Mouse (Mus musculus): ENCODE measurements around the gene Hpd. TPM values are rescaled to one million over a fixed set of nuclear protein-coding genes. Genes with fewer than 3 reads are reported as not detected.
"Not testable (repeated sequence)": the region's sequence is repeated elsewhere in the genome, so short reads cannot be mapped to it uniquely, and the experiment has no call there.

Gene Hpd
- not detected in 2 replicates for polyA plus RNA-seq (2015; fragmentation: Nextera tagmentation; extraction: Ambion mirVana)

- Histone ChIP-seq H3K27me3 (0 out of 2 replicates have a peak, but pooled peaks cover 3% of the 10 kb centered on the region), H3K4me1 (no peaks in the 10 kb centered on the region), H3K4me2 (no peak within 1 kb of the TSS), H3K9me3 (no peaks in the 10 kb centered on the region), H3K36me3 (no peaks in the 10 kb centered on the region), H3K27ac (no peak within 1 kb of the TSS), H3K4me3 (no peak within 1 kb of the TSS), H3K9ac (no peak within 1 kb of the TSS)
- 77% methylated on average over 10 of the region's 10 CpGs for WGBS
- no peak for ATAC-seq (ENCODE audit: insufficient number of reproducible peaks, low FRiP score, low TSS enrichment, low read depth)
Measured at GRCm38 (mm10) chr5:123182651-123183050, at the start of gene Hpd. Hpd (minus strand) TSS chr5:123182727.

GRCm38 (mm10) chr5:123232180-123232579 lies 49.7 kb upstream of the Hpd start:
- 92% methylated on average over 2 of the region's 2 CpGs for WGBS
- Histone ChIP-seq H3K4me1 (peaks cover 9% of the 10 kb centered on the region), H3K36me3 (peaks cover 25% of the 10 kb centered on the region), H3K9me3 (no peaks in the 10 kb centered on the region), H3K4me2 (no peak overlapping the region), H3K27me3 (no peaks in the 10 kb centered on the region), H3K27ac (no peak overlapping the region), H3K4me3 (no peak overlapping the region), H3K9ac (no peak overlapping the region)
- no peak for ATAC-seq (ENCODE audit: insufficient number of reproducible peaks, low FRiP score, low TSS enrichment, low read depth)

- 92% methylated on average over 6 of the region's 6 CpGs for WGBS
- Histone ChIP-seq H3K27me3 (no peaks in the 10 kb centered on the region), H3K9ac (no peak overlapping the region), H3K27ac (no peak overlapping the region), H3K4me1 (peaks cover 6% of the 10 kb centered on the region), H3K4me2 (peak overlapping the region; percentile 71; the same call in 1 of the 2 replicates), H3K36me3 (peaks cover 5% of the 10 kb centered on the region; the same call in 1 of the 2 replicates), H3K4me3 (peak overlapping the region; percentile 86; the same call in 1 of the 2 replicates), H3K9me3 (no peaks in the 10 kb centered on the region)
- ATAC-seq (ENCODE audit: insufficient number of reproducible peaks, low FRiP score, low TSS enrichment, low read depth) = no peak
Measured at GRCm38 (mm10) chr5:123229296-123229695, 46.8 kb upstream of the Hpd start.

- Histone ChIP-seq H3K36me3 (peaks cover 5% of the 10 kb centered on the region; the same call in 1 of the 2 replicates), H3K9me3 (no peaks in the 10 kb centered on the region), H3K9ac (peak overlapping the region; percentile 85), H3K4me2 (peak overlapping the region; percentile 71), H3K27ac (no peak overlapping the region), H3K4me3 (peak overlapping the region; percentile 86), H3K27me3 (no peaks in the 10 kb centered on the region), H3K4me1 (peaks cover 6% of the 10 kb centered on the region)
- WGBS = 6% methylated on average over 15 of the region's 15 CpGs
- no peak for ATAC-seq (ENCODE audit: insufficient number of reproducible peaks, low FRiP score, low TSS enrichment, low read depth)
Measured at GRCm38 (mm10) chr5:123228524-123228922, 46.0 kb upstream of the Hpd start.

GRCm38 (mm10) chr5:123227762-123228523 lies 45.4 kb upstream of the Hpd start:
- Histone ChIP-seq H3K27ac (no peak overlapping the region; the same call in 1 of the 2 replicates), H3K9me3 (no peaks in the 10 kb centered on the region), H3K4me2 (peak overlapping the region; percentile 71), H3K4me1 (peaks cover 6% of the 10 kb centered on the region), H3K4me3 (peak overlapping the region; percentile 86), H3K27me3 (no peaks in the 10 kb centered on the region), H3K36me3 (peaks cover 5% of the 10 kb centered on the region; the same call in 1 of the 2 replicates), H3K9ac (peak overlapping the region; percentile 85)
- peak; percentile 82 for ATAC-seq (ENCODE audit: insufficient number of reproducible peaks, low FRiP score, low TSS enrichment, low read depth)
- WGBS = 3% methylated on average over 42 of the region's 42 CpGs

- no peaks in the 10 kb centered on the region for H3K9me3 ChIP-seq
- H3K4me1 ChIP-seq = peaks cover 6% of the 10 kb centered on the region
- no peak overlapping the region for H3K4me2 ChIP-seq
- H3K9ac ChIP-seq = no peak overlapping the region
- peaks cover 5% of the 10 kb centered on the region; the same call in 1 of the 2 replicates for H3K36me3 ChIP-seq
- no peak overlapping the region for H3K27ac ChIP-seq
- 88% methylated on average over 7 of the region's 7 CpGs for WGBS
- H3K4me3 ChIP-seq = no peak overlapping the region
- ATAC-seq (ENCODE audit: insufficient number of reproducible peaks, low FRiP score, low TSS enrichment, low read depth) = no peak
- H3K27me3 ChIP-seq = no peaks in the 10 kb centered on the region
Measured at GRCm38 (mm10) chr5:123226851-123227250, 44.3 kb upstream of the Hpd start.

GRCm38 (mm10) chr5:123223861-123224260 lies 41.3 kb upstream of the Hpd start:
- H3K9ac ChIP-seq; H3K4me3 ChIP-seq; ATAC-seq (ENCODE audit: insufficient number of reproducible peaks, low FRiP score, low TSS enrichment, low read depth); H3K9me3 ChIP-seq; H3K36me3 ChIP-seq; H3K27ac ChIP-seq; H3K27me3 ChIP-seq; H3K4me1 ChIP-seq; H3K4me2 ChIP-seq: not testable (repeated sequence)
- 54% methylated on average over 6 of the region's 6 CpGs for WGBS

- no peaks in the 10 kb centered on the region for H3K4me1 ChIP-seq
- H3K27ac ChIP-seq = no peak overlapping the region
- H3K9ac ChIP-seq = no peak overlapping the region
- no peaks in the 10 kb centered on the region for H3K36me3 ChIP-seq
- no peak overlapping the region for H3K4me3 ChIP-seq
- 77% methylated on average over 4 of the region's 4 CpGs for WGBS
- no peak overlapping the region for H3K4me2 ChIP-seq
- H3K27me3 ChIP-seq = no peaks in the 10 kb centered on the region
- H3K9me3 ChIP-seq = 0 out of 2 replicates have a peak, but pooled peaks cover 3% of the 10 kb centered on the region
- no peak for ATAC-seq (ENCODE audit: insufficient number of reproducible peaks, low FRiP score, low TSS enrichment, low read depth)
Measured at GRCm38 (mm10) chr5:123223051-123223410, 40.5 kb upstream of the Hpd start.

GRCm38 (mm10) chr5:123222346-123223050 lies 40.0 kb upstream of the Hpd start:
- 82% methylated on average over 5 of the region's 5 CpGs for WGBS
- not testable (repeated sequence) for H3K36me3 ChIP-seq

GRCm38 (mm10) chr5:123203591-123203990 lies 21.1 kb upstream of the Hpd start:
- not testable (repeated sequence) for H3K9me3 ChIP-seq; H3K9ac ChIP-seq; H3K4me1 ChIP-seq; H3K4me3 ChIP-seq; ATAC-seq (ENCODE audit: insufficient number of reproducible peaks, low FRiP score, low TSS enrichment, low read depth); H3K27me3 ChIP-seq; H3K36me3 ChIP-seq; H3K4me2 ChIP-seq; H3K27ac ChIP-seq
- 88% methylated on average over 7 of the region's 7 CpGs for WGBS

More at GRCm38 (mm10) chr5:123222346-123223050, 40.0 kb upstream of the Hpd start:
- not testable (repeated sequence) for ATAC-seq (ENCODE audit: insufficient number of reproducible peaks, low FRiP score, low TSS enrichment, low read depth); H3K9ac ChIP-seq; H3K4me2 ChIP-seq; H3K4me3 ChIP-seq; H3K9me3 ChIP-seq; H3K4me1 ChIP-seq; H3K27ac ChIP-seq; H3K27me3 ChIP-seq

- 49% methylated on average over 4 of the region's 4 CpGs for WGBS
- not testable (repeated sequence) for H3K9me3 ChIP-seq; H3K9ac ChIP-seq; H3K4me1 ChIP-seq; H3K27me3 ChIP-seq; H3K27ac ChIP-seq; H3K36me3 ChIP-seq; H3K4me2 ChIP-seq; H3K4me3 ChIP-seq; ATAC-seq (ENCODE audit: insufficient number of reproducible peaks, low FRiP score, low TSS enrichment, low read depth)
Measured at GRCm38 (mm10) chr5:123202771-123203170, 20.2 kb upstream of the Hpd start.

- ATAC-seq (ENCODE audit: insufficient number of reproducible peaks, low FRiP score, low TSS enrichment, low read depth) = no peak
- WGBS = 82% methylated on average over 5 of the region's 5 CpGs
- Histone ChIP-seq H3K9ac (no peak overlapping the region), H3K4me1 (no peaks in the 10 kb centered on the region), H3K9me3 (no peaks in the 10 kb centered on the region), H3K36me3 (no peaks in the 10 kb centered on the region), H3K27me3 (no peaks in the 10 kb centered on the region), H3K4me3 (no peak overlapping the region), H3K27ac (no peak overlapping the region), H3K4me2 (no peak overlapping the region)
Measured at GRCm38 (mm10) chr5:123201987-123202386, 19.5 kb upstream of the Hpd start.

Measured in limb, embryonic 15.5 days (tissue).